Mouse (Mus musculus) C2C12 (cell line): ENCODE data around the gene Ccdc186.

Source experiments
- CTCF ChIP-seq: IDR thresholded peaks from one replicate; pipeline ENCODE4 v1.5.1; 2011; ENCODE audit not compliant: control insufficient read depth, insufficient read depth, insufficient read length
- MAX ChIP-seq: IDR thresholded peaks from one replicate; pipeline ENCODE4 v1.6.1; 2011; ENCODE audit warnings: mild to moderate bottlenecking, control low read depth
- MYOD1 ChIP-seq: IDR thresholded peaks from one replicate; pipeline ENCODE4 v1.6.1; 2011; ENCODE audit warnings: low read depth; ENCODE audit not compliant: control insufficient read depth, insufficient read length

- peak; percentile 72 for TF ChIP-seq CTCF
- TF ChIP-seq MAX, result no peak
- no peak for TF ChIP-seq MYOD1
These were observed 45.1 kb downstream of the Ccdc186 start for GRCm38 (mm10) chr19:56776719-56777382.
